Mouse (Mus musculus) kidney, adult 2 months (tissue): Measurements from ENCODE around the gene Stac2.

Source experiments
- CTCF ChIP-seq: fragments of 200-500 bp; conservative IDR thresholded peaks from 2 replicates; pipeline ENCODE4 v1.5.1; 2011; ENCODE audit warnings: low read depth, mild to moderate bottlenecking, control low read depth, low read length, moderate library complexity, mixed read lengths; ENCODE audit not compliant: insufficient read depth, insufficient read length
- POLR2A ChIP-seq: fragments of 200-500 bp; IDR thresholded peaks from one replicate; pipeline ENCODE4 v1.6.1; 2011; ENCODE audit warnings: low read depth, low read length, control low read depth

GRCm38 (mm10) chr11:98024516-98024915 is 28.7 kb downstream of the Stac2 start:
- no peak for TF ChIP-seq CTCF
- TF ChIP-seq POLR2A = no peak
